Mouse (Mus musculus) right cerebral cortex, postnatal 4 days (tissue): ENCODE measurements around the gene Larp4.
"Not testable (repeated sequence)": the region's sequence is repeated elsewhere in the genome, so short reads cannot be mapped to it uniquely, and the experiment has no call there.

Source experiments
- DNase-seq: peaks from one replicate; pipeline ENCODE4 v3.0.0-alpha.2; 2022

Gene Larp4

DNA sequence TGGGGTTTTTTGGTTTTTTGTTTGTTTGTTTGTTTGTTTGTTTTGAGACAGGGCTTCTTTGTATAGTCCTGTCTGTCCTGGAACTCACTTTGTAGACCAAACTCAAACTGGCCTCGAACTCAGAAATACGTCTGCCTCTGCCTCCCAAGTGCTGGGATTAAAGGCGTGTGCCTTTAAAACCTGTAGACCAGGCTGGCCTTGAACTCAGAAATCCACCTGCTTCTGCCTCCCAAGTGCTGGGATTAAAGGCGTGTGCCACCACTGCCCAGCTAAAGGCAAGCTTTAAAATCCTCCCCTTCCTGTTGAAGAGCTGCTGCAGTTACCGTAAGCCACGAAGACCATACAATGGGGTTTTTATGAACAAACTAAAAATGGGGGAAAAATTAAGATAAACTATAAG lies at the start of gene Larp4:
TSS of gene Larp4 (plus strand) at position 301 of the 400 bp plus-strand sequence.
- not testable (repeated sequence) for DNase-seq

DNA sequence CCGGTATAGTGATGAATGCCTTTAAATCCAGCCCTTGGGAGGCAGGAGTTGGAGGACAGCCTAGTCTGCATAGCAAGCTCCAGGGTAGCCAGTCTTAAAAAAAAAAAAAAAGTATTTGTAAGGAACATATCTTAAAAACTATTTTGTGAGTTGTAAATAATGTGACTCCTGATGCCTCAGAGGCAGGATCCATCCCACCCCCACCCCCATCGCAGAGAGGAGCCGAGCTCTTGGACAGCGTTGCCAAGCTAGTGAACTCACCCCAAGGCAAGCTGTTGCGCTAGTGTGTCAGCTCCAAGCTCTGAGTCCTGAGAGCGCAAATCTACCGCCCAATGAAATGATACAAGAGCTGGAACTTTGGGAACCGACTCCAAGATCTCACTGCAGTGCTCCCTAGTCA lies 38.6 kb upstream of the Larp4 start:
- no peak for DNase-seq

GRCm38 (mm10) chr15:99934501-99934900 lies 35.4 kb upstream of the Larp4 start:
- no peak for DNase-seq

- DNase-seq, result no peak
Measured at GRCm38 (mm10) chr15:99936659-99937058, 33.2 kb upstream of the Larp4 start.

DNA sequence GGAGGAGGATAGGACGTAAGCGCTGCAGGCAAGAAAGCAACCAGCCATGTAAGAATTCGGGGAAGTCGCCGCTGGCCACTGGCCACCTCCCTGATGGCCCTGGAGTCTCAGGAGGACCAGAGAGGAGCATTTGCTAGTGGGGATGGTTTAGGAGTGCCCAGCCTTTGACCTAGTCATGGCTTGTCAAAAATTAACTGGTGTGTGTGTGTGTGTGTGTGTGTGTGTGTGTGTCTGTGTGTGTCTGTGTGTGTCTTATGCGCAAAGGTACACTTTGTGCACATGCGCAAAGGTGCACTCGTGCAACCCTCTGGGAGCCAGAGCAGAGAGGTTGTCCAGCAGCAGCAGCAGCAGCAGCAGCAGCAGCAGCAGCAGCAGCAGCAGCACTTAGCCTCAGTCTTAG lies 32.0 kb upstream of the Larp4 start:
- DNase-seq, result no peak

DNA sequence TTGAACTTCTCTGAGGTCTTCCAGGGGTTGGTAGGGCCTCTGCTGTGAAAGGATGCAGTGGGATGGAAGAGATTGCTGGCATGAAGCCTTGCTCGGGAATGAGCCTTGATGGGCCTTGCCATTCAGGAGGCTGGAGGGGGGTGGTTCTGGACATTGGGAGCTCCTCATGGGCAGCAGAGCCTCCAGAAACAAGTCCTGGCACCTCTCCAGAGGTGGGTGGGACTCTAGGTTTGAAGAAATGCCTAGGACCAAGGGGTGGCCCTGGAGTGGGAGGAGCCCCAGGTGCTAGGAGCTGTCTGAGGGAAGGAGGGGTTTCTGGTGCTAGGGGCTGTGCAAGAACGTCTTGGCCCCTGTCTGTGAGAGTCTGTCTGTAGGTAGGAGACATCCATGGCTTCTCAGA lies 29.4 kb upstream of the Larp4 start:
- DNase-seq, result peak; percentile 13

DNA sequence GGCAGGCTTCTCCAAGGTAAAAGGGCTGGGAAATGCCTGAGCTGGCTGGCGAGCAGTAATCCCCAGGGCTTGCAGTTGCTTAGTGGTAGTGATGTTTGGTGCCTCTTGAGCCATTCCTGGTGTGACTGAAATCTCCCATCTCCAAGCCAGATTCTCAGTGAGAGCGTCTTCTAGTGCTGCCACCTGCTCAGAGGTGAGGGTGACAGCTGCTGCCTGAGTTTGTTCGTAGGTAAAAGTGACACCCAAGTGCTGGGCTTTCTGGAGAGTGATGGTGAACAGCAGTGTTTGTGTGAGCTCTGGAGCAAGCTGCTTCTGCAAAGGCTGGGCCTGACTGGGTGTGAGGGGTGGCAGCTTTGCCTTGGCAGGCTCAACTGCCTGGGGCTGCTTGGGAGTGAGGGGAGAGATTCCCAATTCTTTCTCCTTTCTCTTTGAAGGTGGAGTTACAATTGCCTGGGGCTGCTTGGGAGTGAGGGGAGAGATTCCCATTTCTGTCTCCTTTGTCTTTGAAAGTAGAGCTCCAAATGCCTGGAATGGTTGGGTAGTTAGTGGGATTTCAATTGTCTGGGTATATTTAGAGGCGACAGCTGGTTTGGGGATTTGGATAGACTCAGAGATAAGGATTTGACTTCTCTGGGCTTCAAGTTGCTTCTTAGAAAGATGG lies 28.8 kb upstream of the Larp4 start:
- DNase-seq, result no peak

GRCm38 (mm10) chr15:99955324-99955723 lies 14.5 kb upstream of the Larp4 start:
- DNase-seq, result no peak

DNA sequence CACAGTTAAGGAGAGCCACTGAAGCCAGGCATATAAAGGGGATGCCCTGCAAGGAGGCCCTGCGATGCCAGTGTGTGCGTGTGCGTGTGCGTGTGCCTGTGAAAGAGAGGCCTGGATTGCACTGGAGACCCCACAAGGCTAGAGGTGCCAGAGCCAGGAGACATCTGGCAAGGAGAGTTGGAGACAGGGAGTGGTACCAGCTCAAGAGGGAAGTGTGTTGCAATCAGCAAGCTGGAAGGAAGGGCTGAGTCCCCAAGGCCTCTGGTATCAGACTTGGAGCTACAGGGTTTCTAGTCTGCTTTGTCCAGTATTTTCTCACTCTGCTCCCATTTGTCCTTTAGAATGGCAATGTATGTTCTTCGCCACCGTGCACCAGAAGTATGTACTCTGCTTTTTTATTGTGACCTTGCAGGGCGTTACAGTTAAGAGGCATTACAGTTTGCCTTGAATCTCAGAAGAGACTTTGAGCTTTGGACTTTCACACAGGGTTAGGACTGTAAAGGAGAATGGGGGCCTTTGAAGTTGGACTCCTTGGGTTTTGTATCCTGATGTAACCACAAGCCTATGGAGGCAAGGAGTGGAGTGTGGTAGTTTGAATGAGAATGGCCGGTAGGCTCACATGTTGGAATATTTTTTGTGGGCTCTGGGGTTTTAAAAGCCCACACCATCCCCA lies 4.6 kb upstream of the Larp4 start:
- DNase-seq, result no peak

- DNase-seq, result no peak
Measured at GRCm38 (mm10) chr15:99966961-99967360, 2.9 kb upstream of the Larp4 start, which contains the start of gene Fam186a. TSS of gene Fam186a (minus strand) at chr15:99967061.

DNA sequence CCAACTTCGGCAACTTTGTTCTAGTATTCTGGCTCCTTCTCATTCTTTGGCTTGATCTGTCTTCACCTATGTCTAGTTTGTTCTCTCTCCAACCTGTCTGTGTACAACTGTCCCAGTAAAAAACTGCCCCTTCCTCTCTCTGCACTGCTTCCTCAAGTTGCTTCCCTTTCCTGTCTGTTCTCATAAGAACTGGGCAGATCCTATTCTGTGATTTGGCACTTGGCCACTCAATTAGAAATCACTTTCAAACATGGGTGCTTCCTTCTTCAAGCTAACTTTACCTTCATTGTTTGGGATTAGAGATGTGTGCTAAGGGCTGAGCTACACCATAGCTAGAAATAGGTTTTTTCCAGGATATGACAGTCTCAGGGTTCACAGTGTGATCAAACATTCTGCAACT lies 741 bp downstream of the Larp4 start:
- no peak for DNase-seq

GRCm38 (mm10) chr15:99972361-99972988 lies 2.6 kb downstream of the Larp4 start:
- DNase-seq, result peak; percentile 89

DNA sequence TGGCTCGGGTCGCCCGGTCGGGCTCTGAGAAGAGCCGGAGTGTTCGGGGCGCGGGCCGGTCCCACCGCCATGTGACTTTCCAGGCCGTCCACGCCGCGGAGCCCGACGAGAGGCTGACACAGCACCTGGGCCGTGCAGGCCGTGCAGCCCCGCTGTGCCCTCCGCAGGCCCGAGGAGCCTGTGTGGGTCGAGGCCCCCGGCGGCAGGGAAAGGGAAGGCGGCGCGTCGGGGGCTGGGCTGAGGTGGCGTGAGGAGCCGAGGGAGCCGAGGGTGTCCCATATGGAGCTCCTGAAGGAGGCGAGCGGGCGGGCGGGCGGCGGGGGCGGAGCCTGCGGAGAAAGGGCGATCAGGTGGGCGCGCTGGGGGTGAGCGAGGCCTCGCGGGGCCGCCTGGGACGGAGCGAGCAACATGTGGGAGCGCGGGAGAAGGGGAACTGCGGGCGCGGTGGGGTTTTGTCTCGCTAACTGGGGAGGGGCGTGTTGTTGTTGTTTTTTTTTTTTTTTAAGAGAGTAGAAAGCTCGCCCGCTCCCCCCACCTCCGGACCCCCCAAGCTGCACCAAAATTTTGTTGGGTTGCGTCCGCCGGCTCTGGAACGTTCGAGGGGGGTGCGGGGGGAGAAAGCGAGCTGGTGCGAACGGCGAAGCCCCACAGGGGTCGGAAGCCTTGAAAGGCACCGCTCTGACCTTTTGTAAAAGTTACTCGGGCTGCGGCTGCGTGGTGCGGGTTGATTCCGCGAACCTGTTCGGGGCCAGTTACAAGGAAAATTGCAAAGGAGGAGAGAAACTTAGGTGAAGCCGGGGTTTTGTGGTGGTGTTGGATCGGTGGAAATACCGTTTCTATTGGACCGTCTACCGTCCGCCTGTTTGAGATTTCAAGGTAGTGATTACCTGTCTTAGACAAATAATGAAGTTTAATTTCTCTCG lies 3.4 kb downstream of the Larp4 start:
- peak; percentile 60 for DNase-seq

- DNase-seq, result no peak
Measured at GRCm38 (mm10) chr15:99974476-99975220, 4.8 kb downstream of the Larp4 start.

- DNase-seq, result not testable (repeated sequence)
Measured at GRCm38 (mm10) chr15:99976121-99976520, 6.3 kb downstream of the Larp4 start.

DNA sequence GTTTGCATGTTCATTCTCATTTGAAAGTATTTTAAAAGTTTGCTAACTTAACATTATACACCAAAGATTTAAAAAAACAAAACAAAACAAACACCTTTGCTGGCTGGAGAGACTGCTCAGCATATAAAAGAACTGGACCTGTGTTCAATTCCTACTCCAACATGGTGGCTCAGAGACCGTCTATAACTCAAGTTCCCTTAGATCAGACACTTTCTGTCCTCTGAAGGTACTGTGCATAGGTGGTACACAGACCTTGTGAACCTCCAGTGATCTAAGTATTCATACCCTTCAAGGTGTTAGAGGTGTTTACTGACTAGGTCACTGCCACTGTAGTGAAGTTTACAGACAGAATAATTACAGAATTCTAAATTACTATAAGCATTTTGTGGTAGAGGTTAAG lies 9.4 kb downstream of the Larp4 start:
- no peak for DNase-seq

DNA sequence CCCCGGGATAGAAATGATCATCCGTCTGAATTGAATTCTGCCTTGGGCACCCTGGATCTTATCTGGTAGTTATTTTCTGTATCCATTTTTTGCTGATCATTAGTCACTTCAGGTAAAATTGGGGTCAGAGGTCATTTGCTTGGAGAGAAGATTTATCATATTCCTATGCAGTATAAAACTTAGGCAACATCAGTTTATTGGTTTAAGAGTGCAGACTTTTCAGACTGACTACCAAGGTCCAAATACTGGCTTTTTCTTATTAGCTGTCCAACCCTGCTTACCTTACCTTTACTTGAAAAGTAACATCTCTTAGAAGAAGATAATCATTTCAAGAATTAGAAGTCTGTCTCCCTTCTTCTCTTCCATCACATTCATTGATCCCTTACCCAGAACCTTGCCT lies 9.8 kb downstream of the Larp4 start:
- DNase-seq, result no peak

DNA sequence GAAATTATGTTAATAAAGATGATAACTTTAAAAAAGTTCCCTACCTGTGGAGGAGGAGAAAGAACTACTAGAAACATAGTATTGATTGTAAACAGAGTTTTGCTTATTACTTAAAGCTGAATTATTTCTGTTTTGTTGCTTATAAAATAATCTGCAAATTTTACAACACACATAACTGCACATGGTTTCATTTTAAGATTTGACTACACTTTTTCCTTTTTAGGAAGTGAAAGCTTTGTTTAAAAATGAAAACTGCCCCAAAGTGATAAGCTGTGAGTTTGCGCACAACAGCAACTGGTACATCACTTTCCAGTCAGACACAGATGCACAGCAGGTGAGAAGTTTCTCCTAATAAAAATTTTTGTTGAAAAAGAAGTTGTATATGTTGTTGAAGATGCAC lies 23.2 kb downstream of the Larp4 start:
- no peak for DNase-seq

GRCm38 (mm10) chr15:99997114-99997804 lies 27.4 kb downstream of the Larp4 start:
- no peak for DNase-seq

GRCm38 (mm10) chr15:99999390-99999789 lies 29.5 kb downstream of the Larp4 start:
- DNase-seq, result no peak

GRCm38 (mm10) chr15:100004677-100005273 lies 34.9 kb downstream of the Larp4 start:
- no peak for DNase-seq
